Mouse (Mus musculus): ENCODE measurements around the gene Mfsd5. TPM values are rescaled to one million over a fixed set of nuclear protein-coding genes. Genes with fewer than 3 reads are reported as not detected.

Mfsd5 gene
- total and polyA plus RNA-seq, 3 experiments, result 56.3 to 115 (median 83.6) TPM

DNA sequence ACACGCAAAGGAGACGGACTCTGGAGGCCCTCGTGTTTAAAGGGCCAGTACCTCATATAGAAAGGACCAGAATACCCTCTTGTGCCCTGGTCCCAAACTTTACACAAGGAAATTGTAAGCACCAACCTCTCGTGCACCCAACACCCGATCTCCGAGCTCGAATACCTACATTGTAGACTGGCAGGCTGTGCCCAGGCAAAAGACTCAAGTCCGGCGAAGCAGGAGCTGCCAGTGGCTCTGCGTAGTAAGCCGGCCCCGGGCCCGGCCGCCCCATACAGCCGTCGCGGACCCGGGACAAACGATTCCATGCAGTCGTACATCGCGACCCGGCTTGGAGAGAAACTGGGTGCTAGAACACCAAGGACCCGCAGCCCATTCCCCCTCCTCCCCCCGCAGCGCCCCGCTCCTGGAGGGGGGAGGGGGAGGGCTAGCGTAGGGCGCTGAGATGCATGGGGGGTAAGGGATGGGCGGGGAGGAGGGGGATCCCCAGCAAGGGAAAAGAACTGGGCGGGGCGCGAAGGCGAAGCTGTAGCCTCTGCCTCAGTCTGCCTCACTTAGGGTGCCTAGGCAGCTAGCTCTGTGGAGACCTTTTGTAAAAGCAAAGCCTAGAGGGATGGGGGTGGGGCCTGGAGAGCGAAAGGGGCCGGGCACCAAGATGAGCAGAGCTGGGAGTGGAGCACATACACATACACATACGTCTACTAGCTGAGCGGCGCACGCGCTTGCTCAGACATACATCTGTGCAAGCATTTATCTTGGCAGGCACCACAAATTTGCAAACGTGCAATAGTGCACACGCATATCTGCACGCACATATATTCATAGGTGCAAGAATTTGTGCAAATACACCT lies 33.1 kb upstream of the Mfsd5 start (continued):
- TF ChIP-seq ZNF384 (IDR thresholded peaks at IDR 0.05; ENCODE audit: low read depth, low read length) (no peak), POLR2A (IDR thresholded peaks at IDR 0.05; ENCODE audit: control insufficient read depth in 1 of 2, insufficient read depth in 1 of 2, low read depth in 1 of 2, low read length in 2 of 2, poor library complexity in 1 of 2) (peak in 1 of 2 experiments; percentile 20; a peak in 1 of 4 replicates), RAD21 (IDR thresholded peaks at IDR 0.05; ENCODE audit: low read depth, low read length) (no peak), GABPA (IDR thresholded peaks at IDR 0.05; ENCODE audit: low read depth, low read length) (no peak), CHD1 (IDR thresholded peaks at IDR 0.05; ENCODE audit: low read depth, low read length) (no peak), ZMIZ1 (IDR thresholded peaks at IDR 0.05; ENCODE audit: low read depth, low read length) (no peak; the same call in 1 of the 2 replicates)

DNA sequence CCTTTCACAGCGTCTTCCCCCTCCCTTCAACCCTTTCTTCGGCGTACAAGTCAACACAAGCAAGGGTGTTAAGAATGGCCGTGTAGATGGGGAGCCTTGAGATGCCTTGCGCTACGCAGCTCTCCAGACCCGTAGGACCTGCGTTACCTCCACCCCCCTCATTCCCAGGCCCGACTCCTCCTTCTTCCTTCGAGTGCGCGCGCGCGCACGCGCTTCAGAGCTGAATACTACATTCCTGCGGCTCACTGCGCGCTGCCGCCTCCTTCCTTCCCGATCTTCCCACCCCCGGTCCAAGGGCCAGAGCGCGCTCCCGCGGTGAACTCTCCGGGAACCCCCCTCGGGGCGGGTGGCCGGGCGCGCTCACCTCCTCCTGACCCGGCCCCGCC lies 32.4 kb upstream of the Mfsd5 start:
- Histone ChIP-seq H3K4me1 (ENCODE audit: control insufficient read depth in 1 of 2, insufficient read depth in 2 of 2, low read length in 2 of 2) (peaks cover 5 to 28% of the 10 kb centered on the region in 2 experiments), H3K27me3 (ENCODE audit: control insufficient read depth in 1 of 2, insufficient read depth in 2 of 2, low read length in 2 of 2) (peaks cover 17 to 32% of the 10 kb centered on the region in 2 experiments)
- TF ChIP-seq NRF1 (IDR thresholded peaks at IDR 0.05; ENCODE audit: insufficient read depth, low read depth, low read length, poor library complexity, severe bottlenecking) (peak; percentile 76), MYC (IDR thresholded peaks at IDR 0.05; ENCODE audit: low read depth, low read length) (0 out of 2 replicates have a peak, but pooled peaks have one; percentile 15), NELFE (IDR thresholded peaks at IDR 0.05; ENCODE audit: low read depth, low read length) (no peak)

GRCm38 (mm10) chr15:102247252-102248130 lies 31.8 kb upstream of the Mfsd5 start:
- H3K79me2 ChIP-seq (ENCODE audit: control insufficient read depth, insufficient read depth, low read length, poor library complexity), result no peaks in the 10 kb centered on the region; the same call in 1 of the 2 replicates
- DNase-seq (ENCODE audit: low read depth, low spot score), result peak; percentile 45
- H3K9ac ChIP-seq (ENCODE audit: control insufficient read depth, low read depth, low read length, poor library complexity, severe bottlenecking), result peak overlapping the region; percentile 63
- H3K36me3 ChIP-seq (ENCODE audit: control insufficient read depth in 1 of 2, insufficient read depth in 2 of 2, low read length in 2 of 2), result peaks cover 0 to 7% of the 10 kb centered on the region in 2 experiments; a peak in 2 of 4 replicates
- H3K27ac ChIP-seq (ENCODE audit: control insufficient read depth, low read depth, low read length), result 0 out of 2 replicates have a peak overlapping the region, but pooled peaks have one; percentile 15
- peaks cover 23 to 32% of the 10 kb centered on the region in 2 experiments for H3K27me3 ChIP-seq (ENCODE audit: control insufficient read depth in 1 of 2, insufficient read depth in 2 of 2, low read length in 2 of 2)
- H3K4me1 ChIP-seq (ENCODE audit: control insufficient read depth in 1 of 2, insufficient read depth in 2 of 2, low read length in 2 of 2), result peaks cover 5 to 28% of the 10 kb centered on the region in 2 experiments
- no peaks in the 10 kb centered on the region for H3K9me3 ChIP-seq (replicated peaks; ENCODE audit: insufficient read depth, low read length)
- H3K4me3 ChIP-seq (ENCODE audit: control insufficient read depth in 1 of 2, insufficient read depth in 1 of 2, low read depth in 2 of 2, low read length in 2 of 2), result peak overlapping the region; percentile 67 to 79
- no peak for TF ChIP-seq GABPA (IDR thresholded peaks at IDR 0.05; ENCODE audit: low read depth, low read length)
- no peak for TF ChIP-seq E2F4 (IDR thresholded peaks at IDR 0.05; ENCODE audit: borderline replicate concordance, low read depth, low read length)
- no peak for TF ChIP-seq NELFE (IDR thresholded peaks at IDR 0.05; ENCODE audit: low read depth, low read length)
- TF ChIP-seq CHD2 (IDR thresholded peaks at IDR 0.05; ENCODE audit: low read length), result no peak
- peak; percentile 87 for TF ChIP-seq MAZ (IDR thresholded peaks at IDR 0.05; ENCODE audit: low read depth, low read length)
- no peak for TF ChIP-seq USF1 (IDR thresholded peaks at IDR 0.05; ENCODE audit: low read depth, low read length)
- no peak for TF ChIP-seq MYC (IDR thresholded peaks at IDR 0.05; ENCODE audit: low read depth, low read length)
- TF ChIP-seq USF2 (IDR thresholded peaks at IDR 0.05; ENCODE audit: borderline replicate concordance in 1 of 2, insufficient read depth in 1 of 2, low read depth in 1 of 2, low read length in 2 of 2), result no peak
- TF ChIP-seq RAD21 (IDR thresholded peaks at IDR 0.05; ENCODE audit: low read depth, low read length), result no peak
- no peak for TF ChIP-seq ZMIZ1 (IDR thresholded peaks at IDR 0.05; ENCODE audit: low read depth, low read length)
- TF ChIP-seq BHLHE40 (IDR thresholded peaks at IDR 0.05; ENCODE audit: borderline replicate concordance, low read depth, low read length), result no peak
- TF ChIP-seq POLR2AphosphoS2 (IDR thresholded peaks at IDR 0.05; ENCODE audit: low read length), result no peak
- TF ChIP-seq MAFK (IDR thresholded peaks at IDR 0.05; ENCODE audit: borderline replicate concordance, low read depth, low read length), result no peak
- no peak for TF ChIP-seq TCF12 (IDR thresholded peaks at IDR 0.05; ENCODE audit: low read depth, low read length)
- peak; percentile 33; the same call in 1 of the 2 replicates for TF ChIP-seq HCFC1 (IDR thresholded peaks at IDR 0.05; ENCODE audit: low read depth, low read length)
- no peak for TF ChIP-seq GATA1 (IDR thresholded peaks at IDR 0.05; ENCODE audit: low read depth, low read length)
- no peak for TF ChIP-seq KAT2A (conservative IDR thresholded peaks at IDR 0.05; ENCODE audit: low read depth, low read length)
- no peak for TF ChIP-seq ZKSCAN1 (IDR thresholded peaks at IDR 0.05; ENCODE audit: low read depth, low read length)
- TF ChIP-seq RCOR1 (IDR thresholded peaks at IDR 0.05; ENCODE audit: low read depth, low read length), result no peak

More for the DNA sequence above, 32.4 kb upstream of the Mfsd5 start:
- peak overlapping the region; percentile 67 to 79 for H3K4me3 ChIP-seq (ENCODE audit: control insufficient read depth in 1 of 2, insufficient read depth in 1 of 2, low read depth in 2 of 2, low read length in 2 of 2)
- H3K9me3 ChIP-seq (replicated peaks; ENCODE audit: insufficient read depth, low read length), result no peaks in the 10 kb centered on the region
- peak; percentile 91 for DNase-seq (ENCODE audit: low read depth, low spot score)
- peaks cover 0 to 7% of the 10 kb centered on the region in 2 experiments; a peak in 2 of 4 replicates for H3K36me3 ChIP-seq (ENCODE audit: control insufficient read depth in 1 of 2, insufficient read depth in 2 of 2, low read length in 2 of 2)
- H3K79me2 ChIP-seq (ENCODE audit: control insufficient read depth, insufficient read depth, low read length, poor library complexity), result no peaks in the 10 kb centered on the region; the same call in 1 of the 2 replicates
- 0 out of 2 replicates have a peak overlapping the region, but pooled peaks have one; percentile 5 for H3K27ac ChIP-seq (ENCODE audit: control insufficient read depth, low read depth, low read length)
- peak overlapping the region; percentile 63 for H3K9ac ChIP-seq (ENCODE audit: control insufficient read depth, low read depth, low read length, poor library complexity, severe bottlenecking)

Data from MEL (cell line).